Mouse (Mus musculus) ES-CJ7 (cell line): ENCODE results near the gene Cntn2.

Source experiments
- DNase-seq: peaks from one replicate; pipeline ENCODE4 v3.0.0; 2011; ENCODE audit warnings: low read depth, low spot score

Cntn2 gene

DNA sequence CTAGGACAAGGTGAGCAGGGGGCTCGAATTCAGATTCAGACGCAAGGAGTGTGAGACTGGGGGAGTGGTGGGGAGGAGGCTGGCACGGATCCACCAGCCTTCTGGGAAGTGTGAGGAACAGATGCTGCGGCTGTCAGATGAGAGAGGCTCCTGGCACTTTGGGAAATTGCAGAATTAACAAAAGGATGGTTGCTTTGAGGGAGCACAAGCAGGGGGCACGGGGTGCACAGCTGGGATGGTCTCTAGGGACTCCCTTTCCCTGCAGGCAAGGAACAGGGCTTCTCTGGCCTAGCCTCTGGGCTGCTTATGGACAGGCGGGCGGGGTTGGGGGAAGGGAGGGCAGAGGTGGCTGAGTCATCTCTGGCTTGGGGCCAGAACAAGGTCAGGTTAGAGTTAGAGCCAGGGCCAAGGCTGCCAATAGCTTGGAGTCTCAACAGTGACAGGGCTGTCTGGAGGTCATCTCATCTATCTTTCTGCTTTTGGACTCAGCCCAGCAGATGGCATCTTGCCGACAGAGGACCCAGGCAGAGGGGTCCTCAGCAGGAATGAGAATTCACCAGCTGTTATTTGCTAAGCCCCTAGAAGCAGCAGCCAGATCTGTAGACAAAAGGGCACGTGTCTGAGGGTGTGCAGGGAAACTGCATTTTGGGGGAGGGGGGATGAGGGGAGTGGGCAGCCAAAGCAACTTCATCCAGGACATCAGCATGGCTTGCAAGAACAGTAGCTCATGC is 15.0 kb upstream of the Cntn2 start:
- peak; percentile 28 for DNase-seq

DNA sequence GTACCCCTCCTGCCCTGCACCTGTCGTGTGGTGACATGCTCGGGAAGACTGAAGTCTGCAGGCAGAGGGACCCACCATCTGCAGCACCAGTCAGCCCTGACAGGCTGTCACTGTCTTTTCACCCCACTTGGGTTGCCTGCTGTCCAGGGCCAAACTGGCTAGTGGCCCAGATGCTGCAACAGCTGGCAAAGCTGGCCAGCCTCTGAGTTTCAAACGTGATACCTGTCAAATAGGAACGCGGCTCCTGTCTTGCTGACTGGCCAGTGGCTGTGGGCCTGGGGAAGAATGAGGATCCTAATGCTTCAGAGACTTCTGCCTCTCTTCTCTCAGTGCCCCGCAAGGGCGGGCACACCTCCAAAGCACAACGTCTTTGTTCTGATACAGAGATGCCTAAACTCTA is 733 bp upstream of the Cntn2 start:
- DNase-seq = no peak

DNA sequence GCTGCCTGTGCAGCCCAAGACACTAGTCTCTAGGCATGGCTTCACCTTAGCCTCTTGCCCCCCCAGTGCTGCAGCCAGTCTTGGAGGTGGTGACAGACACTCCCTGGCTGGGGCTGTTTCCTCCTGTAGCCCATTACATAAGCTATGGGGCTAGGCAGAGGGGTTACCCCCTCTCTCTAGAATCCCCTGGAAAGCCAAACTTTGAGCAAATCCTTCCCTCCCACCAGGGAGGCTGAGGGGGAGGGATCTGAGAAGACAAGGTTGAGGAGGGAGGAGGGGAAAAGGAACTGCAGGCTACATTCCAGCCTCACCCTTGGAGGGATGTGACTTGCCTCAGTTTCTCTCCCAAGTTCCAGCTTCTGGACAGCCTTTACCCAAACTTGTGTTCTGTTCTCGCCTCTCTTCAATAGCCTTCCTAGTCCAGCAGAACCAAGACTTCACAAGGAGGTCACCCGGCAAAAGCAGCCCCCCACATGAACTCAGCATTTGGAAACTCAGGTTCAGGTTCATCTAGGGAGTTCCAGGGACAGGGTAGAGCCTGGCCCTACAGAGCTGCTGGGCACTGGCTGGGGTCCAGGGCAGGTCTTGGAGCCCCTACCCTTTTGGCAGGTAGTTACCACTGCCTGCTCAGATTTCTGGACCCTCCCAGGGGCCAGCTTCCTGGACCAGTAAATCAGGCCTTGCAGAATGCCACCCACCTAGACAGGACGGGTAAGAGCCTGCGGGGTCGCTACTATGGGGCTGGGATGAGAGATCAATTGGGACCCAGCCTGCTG is 1.0 kb downstream of the Cntn2 start:
- DNase-seq = no peak

GRCm38 (mm10) chr1:132541171-132541823 is 1.8 kb downstream of the Cntn2 start:
- DNase-seq = peak; percentile 94

- DNase-seq = no peak
These were observed 2.4 kb downstream of the Cntn2 start for GRCm38 (mm10) chr1:132540701-132541100.

DNA sequence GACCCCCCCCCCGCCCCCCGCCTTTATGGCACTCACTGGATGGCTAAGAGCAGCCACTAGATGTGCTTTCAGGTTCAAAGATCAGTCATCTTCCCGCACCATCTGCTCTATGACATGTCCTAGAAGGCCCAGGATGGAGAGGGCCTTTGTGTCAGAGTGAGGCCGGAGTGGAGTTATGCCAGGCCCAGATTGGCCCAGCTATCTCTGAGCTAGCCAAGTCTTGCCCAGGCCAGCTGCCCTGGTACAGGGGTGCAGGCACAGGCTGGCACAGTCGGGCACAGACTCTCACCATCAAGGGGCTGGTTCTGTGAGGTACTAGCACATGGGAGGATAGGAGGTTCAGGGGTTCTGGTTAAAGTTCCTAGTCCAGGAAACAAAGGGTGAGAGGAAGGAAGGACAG is 5.3 kb downstream of the Cntn2 start:
- no peak for DNase-seq

DNA sequence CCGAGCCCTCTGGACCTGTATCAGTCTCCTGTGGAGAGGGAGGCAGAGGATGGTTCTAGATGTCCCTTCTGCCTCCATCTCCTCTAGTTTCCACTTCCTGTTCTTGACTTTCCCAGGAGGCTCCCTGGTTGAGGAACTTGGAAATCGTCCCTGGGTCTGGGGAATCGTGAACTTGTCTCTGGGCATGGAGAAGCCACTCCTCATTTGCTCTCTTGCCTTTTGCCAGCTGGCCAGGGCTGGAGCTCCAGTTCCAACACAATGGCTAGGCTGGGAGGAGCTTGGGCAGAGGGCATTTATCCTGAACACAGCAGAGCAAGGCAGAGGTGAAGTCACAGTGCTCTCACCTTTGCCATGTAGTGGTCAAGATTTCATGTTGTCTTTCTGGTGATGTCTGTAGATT is 6.6 kb downstream of the Cntn2 start:
- no peak for DNase-seq

GRCm38 (mm10) chr1:132535541-132535940 is 7.5 kb downstream of the Cntn2 start:
- no peak for DNase-seq

DNA sequence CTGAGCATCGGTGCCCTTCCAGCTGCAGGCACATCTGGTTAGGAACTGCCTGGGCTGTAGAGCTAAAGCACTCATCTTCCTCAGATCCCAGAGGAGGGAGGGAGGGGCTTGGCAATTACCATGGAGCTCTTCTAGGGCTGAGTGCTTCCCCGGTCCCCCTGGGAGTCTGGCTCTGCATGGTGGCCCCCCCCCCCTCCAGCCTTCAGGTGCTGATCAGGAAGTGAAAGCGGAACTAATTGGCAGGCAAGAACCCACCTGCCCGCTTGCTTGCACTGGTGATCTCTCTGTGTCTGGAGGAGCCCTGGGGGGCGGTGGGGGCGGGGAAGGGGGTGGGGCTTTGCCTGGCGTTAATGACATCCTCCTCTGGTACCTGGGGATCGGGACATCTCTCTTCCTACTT is 9.2 kb downstream of the Cntn2 start:
- DNase-seq = no peak

- DNase-seq = no peak
These were observed 10.5 kb downstream of the Cntn2 start for GRCm38 (mm10) chr1:132532521-132532920.

DNA sequence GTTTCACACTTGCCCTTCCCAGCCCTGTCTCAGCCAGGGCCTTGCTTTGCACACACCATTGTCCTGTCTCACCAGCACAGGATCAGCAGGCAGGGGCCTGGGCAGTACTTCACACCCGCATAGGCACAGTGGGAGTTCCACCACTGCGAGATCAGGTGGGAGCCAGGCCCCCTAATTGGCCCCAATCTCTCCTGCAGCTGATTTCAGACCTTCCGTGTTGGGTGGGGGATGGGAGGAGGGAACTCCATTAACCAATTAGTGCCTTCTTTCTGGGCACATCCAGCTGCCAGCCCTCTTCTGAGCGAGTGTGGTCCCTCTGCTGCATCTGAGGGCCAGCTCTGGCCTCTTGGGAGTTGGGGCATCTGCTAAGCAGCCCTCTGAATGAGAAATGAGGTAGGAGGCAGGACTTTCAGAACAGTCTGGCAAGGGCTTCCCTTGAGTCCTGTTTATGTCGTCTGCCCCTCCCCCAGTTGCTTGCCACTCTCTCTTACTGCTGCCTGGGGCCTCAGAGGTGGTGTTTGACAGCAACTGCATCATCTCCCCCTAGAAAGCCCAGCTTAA is 12.3 kb downstream of the Cntn2 start:
- no peak for DNase-seq

GRCm38 (mm10) chr1:132528647-132529334 is 14.3 kb downstream of the Cntn2 start:
- DNase-seq = no peak

- DNase-seq = no peak
These were observed 15.0 kb downstream of the Cntn2 start for GRCm38 (mm10) chr1:132528071-132528470.

DNA sequence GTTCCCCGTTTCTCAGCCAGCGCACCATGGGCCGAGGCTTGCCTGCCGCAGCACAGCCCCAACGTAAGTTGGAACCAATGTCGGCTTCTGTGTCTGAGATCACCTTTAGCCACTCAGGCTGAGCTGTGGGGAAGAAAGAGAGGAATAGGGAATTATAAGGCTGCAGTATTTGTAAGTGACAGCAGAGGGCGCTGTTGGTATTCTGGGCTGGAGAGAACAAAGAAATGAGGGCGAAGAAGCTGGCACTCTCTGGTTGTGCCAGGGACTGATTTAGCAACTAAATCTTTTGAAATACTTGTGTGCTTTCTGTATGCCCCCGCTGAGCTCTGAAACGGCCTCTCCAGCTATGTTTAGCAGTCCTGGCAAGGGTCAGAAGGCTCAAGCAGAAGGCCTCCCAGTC is 17.2 kb downstream of the Cntn2 start:
- peak; percentile 74 for DNase-seq

DNA sequence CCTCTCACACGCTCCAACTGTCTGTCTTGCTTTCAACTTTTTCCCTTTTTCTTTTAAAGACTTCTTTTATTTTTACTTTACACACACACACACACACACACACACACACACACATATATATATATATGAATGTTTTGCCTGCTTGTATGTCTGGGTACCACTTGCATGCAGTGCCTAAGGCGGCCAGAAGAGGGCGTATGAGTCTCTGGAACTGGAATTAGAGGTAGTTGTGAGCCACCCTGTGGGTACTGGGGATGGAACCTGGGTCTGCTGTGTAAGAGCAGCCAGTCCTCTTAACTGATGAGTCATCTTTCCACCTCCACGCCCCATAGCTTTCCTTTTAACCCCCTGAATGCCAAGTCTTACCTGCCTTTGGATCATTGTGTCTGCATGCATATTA is 19.1 kb downstream of the Cntn2 start:
- peak; percentile 90 for DNase-seq

- DNase-seq = no peak
These were observed 20.0 kb downstream of the Cntn2 start for GRCm38 (mm10) chr1:132523048-132523447.

- DNase-seq = peak; percentile 84
These were observed 22.3 kb downstream of the Cntn2 start for GRCm38 (mm10) chr1:132520764-132521163.

DNA sequence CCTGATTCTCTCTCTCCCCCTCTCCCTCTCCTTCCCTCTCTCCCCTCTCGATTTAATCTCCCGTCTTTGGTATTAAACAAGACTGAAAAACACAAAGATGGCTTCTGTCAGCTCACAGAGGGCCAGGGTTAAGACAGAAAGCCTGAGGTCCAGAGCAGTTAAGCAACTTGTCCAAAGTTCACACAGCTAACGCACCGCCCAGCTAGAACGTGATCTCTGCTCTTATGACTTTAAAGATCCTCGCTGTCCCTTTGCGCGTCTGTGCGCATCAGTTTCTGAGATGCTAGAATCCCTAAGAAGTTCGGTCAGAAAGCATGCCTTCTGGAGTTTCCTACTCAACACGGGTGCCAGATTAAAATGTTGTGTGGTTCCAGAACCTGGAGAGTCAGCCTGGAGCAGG is 23.3 kb downstream of the Cntn2 start:
- DNase-seq = no peak

GRCm38 (mm10) chr1:132518621-132519020 is 24.4 kb downstream of the Cntn2 start:
- no peak for DNase-seq

DNA sequence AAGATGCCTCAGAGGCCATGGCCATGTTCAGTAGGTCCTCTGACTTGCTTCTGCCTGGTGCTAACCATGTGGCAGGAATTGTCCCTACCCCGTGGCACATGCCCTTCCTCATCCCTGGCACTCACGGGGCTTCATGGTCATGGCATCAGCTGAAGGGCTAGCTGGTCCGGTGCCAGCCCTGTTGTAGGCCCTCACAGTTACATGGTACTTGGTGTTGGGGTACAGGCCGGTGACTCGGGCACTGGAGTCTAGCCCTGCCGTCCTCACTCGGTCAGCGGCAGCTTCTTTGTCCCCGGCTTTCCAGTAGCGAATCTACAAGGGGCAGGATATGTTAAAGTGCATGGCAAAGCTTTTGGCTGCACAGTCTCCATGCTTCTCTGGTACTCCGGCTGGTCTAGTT is 26.3 kb downstream of the Cntn2 start:
- no peak for DNase-seq

GRCm38 (mm10) chr1:132515339-132515738 is 27.7 kb downstream of the Cntn2 start:
- no peak for DNase-seq

DNA sequence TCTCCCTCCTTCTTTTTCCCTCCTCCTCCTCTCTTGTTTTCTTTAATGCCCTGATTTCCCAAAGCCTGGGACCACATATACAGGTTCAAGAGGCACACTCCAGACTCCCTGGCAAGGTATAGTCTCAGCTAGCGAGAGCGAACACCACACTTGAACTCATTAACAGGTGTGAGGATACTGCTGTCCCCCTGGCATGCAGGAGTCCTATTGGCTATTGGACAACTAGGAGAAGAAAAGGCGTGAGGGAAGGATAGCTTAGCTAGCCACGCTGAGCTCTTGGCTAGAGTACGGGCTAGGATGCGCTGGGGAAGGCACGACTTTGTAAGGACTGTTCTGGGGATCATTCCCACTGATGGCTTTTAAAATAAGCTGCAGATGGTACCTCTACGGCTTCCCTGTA is 30.9 kb downstream of the Cntn2 start:
- no peak for DNase-seq
